Mouse (Mus musculus) olfactory bulb, adult 2 months (tissue): ENCODE measurements around the gene Rbm28.

Experiments used
- CTCF ChIP-seq: fragments of 200-500 bp; IDR thresholded peaks from 2 replicates; pipeline ENCODE4 v1.5.1; 2012; ENCODE audit warnings: low read depth, mild to moderate bottlenecking, low read length, moderate library complexity; ENCODE audit not compliant: insufficient read depth
- POLR2A ChIP-seq: fragments of 200-500 bp; IDR thresholded peaks from 2 replicates; pipeline ENCODE4 v1.6.1; 2012; ENCODE audit warnings: mild to moderate bottlenecking, low read depth, low read length, moderate library complexity; ENCODE audit not compliant: insufficient read depth

DNA sequence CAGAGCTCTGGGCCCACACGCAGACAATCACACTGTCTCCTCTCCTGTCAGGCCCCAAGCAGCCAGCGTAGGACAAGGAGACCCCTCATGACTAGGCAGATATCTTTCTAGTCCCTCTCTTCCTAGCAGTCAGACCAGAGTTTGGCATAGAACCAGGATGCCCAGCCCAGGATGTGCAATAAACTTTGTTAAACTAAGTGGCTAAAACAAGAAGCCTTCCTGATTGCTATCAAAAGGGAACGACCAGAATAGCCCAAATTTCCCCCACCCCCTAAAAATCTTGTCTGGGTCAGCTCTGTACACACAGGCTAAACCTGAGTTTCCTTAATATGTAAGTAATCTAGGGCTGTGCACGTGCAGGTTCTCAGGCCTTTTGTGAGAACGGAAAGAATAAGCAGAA lies 43.4 kb upstream of the Rbm28 start:
- TF ChIP-seq POLR2A (no peak), CTCF (no peak)
